Mouse (Mus musculus) embryonic fibroblast, embryonic 13.5 days (primary cell): ENCODE results near the gene Tns2.

ENCODE experiments used
- CTCF ChIP-seq: IDR thresholded peaks from 2 replicates; pipeline ENCODE4 v1.5.1; 2011; ENCODE audit warnings: mild to moderate bottlenecking, control low read depth, low read length, moderate library complexity, borderline replicate concordance; ENCODE audit not compliant: insufficient read depth
- POLR2A ChIP-seq: IDR thresholded peaks from 2 replicates; pipeline ENCODE4 v1.6.1; 2011; ENCODE audit warnings: low read depth, mild to moderate bottlenecking, control low read depth, low read length, moderate library complexity

GRCm38 (mm10) chr15:102114651-102115260 lies 14.5 kb downstream of the Tns2 start:
- TF ChIP-seq POLR2A (0 out of 2 replicates have a peak, but pooled peaks have one; percentile 20), CTCF (no peak)
